Comparison of ENCODE assay signal across 8 mouse cellular contexts in genomic region chr19:16779786-16780185, GRCm38 (mm10). TPM values are rescaled to one million over a fixed set of nuclear protein-coding genes. Genes with fewer than 3 reads are reported as not detected.
DNase-seq lines count a peak whose midpoint lies in the region; ATAC-seq and TF ChIP-seq lines count a peak whose summit lies in the region.

No protein-coding gene starts in this region.

- H3K36me3 ChIP-seq in heart, embryonic 11.5 days (ENCODE audit: control insufficient read depth, insufficient read depth, low read length), result no peaks in the 10 kb centered on the region
- H3K36me3 ChIP-seq in C2C12 (ENCODE audit: control insufficient read depth, insufficient read depth), result no peaks in the 10 kb centered on the region
- no peaks in the 10 kb centered on the region for H3K36me3 ChIP-seq in forebrain, embryonic 13.5 days (ENCODE audit: poor library complexity, severe bottlenecking)
- H3K36me3 ChIP-seq in liver, embryonic 15.5 days (replicated peaks), result no peaks in the 10 kb centered on the region

- peak overlapping the region; percentile 77 for H3K9ac ChIP-seq in heart, embryonic 11.5 days (ENCODE audit: low read depth, low read length)
- H3K9ac ChIP-seq in forebrain, embryonic 13.5 days, result peak overlapping the region; percentile 70
- peak overlapping the region; percentile 83 for H3K9ac ChIP-seq in liver, embryonic 15.5 days

- H3K4me2 ChIP-seq in heart, embryonic 11.5 days, result peak overlapping the region; percentile 96
- H3K4me2 ChIP-seq in forebrain, embryonic 13.5 days, result peak overlapping the region; percentile 95
- peak overlapping the region; percentile 97 for H3K4me2 ChIP-seq in liver, embryonic 15.5 days

- no peak for ATAC-seq in heart, embryonic 11.5 days (replicated peaks; ENCODE audit: insufficient number of reproducible peaks, low FRiP score, low TSS enrichment)
- no peak for ATAC-seq in forebrain, embryonic 13.5 days
- ATAC-seq in liver, embryonic 15.5 days (ENCODE audit: insufficient read depth), result no peak

- H3K79me2 ChIP-seq in C2C12 (ENCODE audit: control insufficient read depth, insufficient read depth), result peaks cover 58% of the 10 kb centered on the region

- H3K4me3 ChIP-seq in heart, embryonic 11.5 days (ENCODE audit: low read depth, low read length), result peak overlapping the region; percentile 76
- H3K4me3 ChIP-seq in C2C12 (ENCODE audit: insufficient read depth, poor library complexity, severe bottlenecking), result peak overlapping the region; percentile 94
- peak overlapping the region; percentile 71 for H3K4me3 ChIP-seq in forebrain, embryonic 13.5 days
- H3K4me3 ChIP-seq in liver, embryonic 15.5 days (replicated peaks), result peak overlapping the region; percentile 85

- H3K4me1 ChIP-seq in heart, embryonic 11.5 days (ENCODE audit: control insufficient read depth, insufficient read depth, low read length), result no peaks in the 10 kb centered on the region
- H3K4me1 ChIP-seq in forebrain, embryonic 13.5 days, result peaks cover 10% of the 10 kb centered on the region
- H3K4me1 ChIP-seq in liver, embryonic 15.5 days (replicated peaks), result peaks cover 36% of the 10 kb centered on the region

- H3K9me3 ChIP-seq in heart, embryonic 11.5 days (replicated peaks; ENCODE audit: control insufficient read depth, low read length), result no peaks in the 10 kb centered on the region
- no peaks in the 10 kb centered on the region for H3K9me3 ChIP-seq in forebrain, embryonic 13.5 days (replicated peaks)
- no peaks in the 10 kb centered on the region for H3K9me3 ChIP-seq in liver, embryonic 15.5 days (replicated peaks)

- no peak for DNase-seq in heart, adult 11 months
- no peak for DNase-seq in cerebellum, postnatal 36 days
- DNase-seq in ovary, postnatal 14 days (ENCODE audit: low spot score), result no peak
- no peak for DNase-seq in gastrocnemius, adult 8-10 months (ENCODE audit: low spot score in 2 of 2)

- no peak overlapping the region for H3K27ac ChIP-seq in heart, embryonic 11.5 days (ENCODE audit: low read depth, low read length)
- H3K27ac ChIP-seq in forebrain, embryonic 13.5 days, result no peak overlapping the region
- H3K27ac ChIP-seq in liver, embryonic 15.5 days (replicated peaks), result peak overlapping the region; percentile 74

- peaks cover 5% of the 10 kb centered on the region for H3K27me3 ChIP-seq in heart, embryonic 11.5 days (ENCODE audit: control insufficient read depth, insufficient read depth, low read length)
- no peaks in the 10 kb centered on the region for H3K27me3 ChIP-seq in C2C12 (ENCODE audit: control insufficient read depth, insufficient read depth, insufficient read length)
- peaks cover 16% of the 10 kb centered on the region for H3K27me3 ChIP-seq in forebrain, embryonic 13.5 days
- H3K27me3 ChIP-seq in liver, embryonic 15.5 days, result 0 out of 2 replicates have a peak, but pooled peaks cover 4% of the 10 kb centered on the region

- peak overlapping the region; percentile 95 for H3ac ChIP-seq in C2C12 (ENCODE audit: control insufficient read depth, insufficient read length, low read depth)

- 18% methylated on average over 8 of the region's 8 CpGs for WGBS in heart, embryonic 11.5 days (ENCODE audit: insufficient replicate concordance)
- 21% methylated on average over 8 of the region's 8 CpGs for WGBS in forebrain, embryonic 13.5 days
- 6% methylated on average over 8 of the region's 8 CpGs for WGBS in liver, embryonic 15.5 days (ENCODE audit: insufficient replicate concordance)

- peaks cover 20% of the 10 kb centered on the region for H3K79me3 ChIP-seq in C2C12 (ENCODE audit: low read depth)

- no peak for TF ChIP-seq CTCF in C2C12 (IDR thresholded peaks at IDR 0.05; ENCODE audit: control insufficient read depth, insufficient read depth, insufficient read length)

TF ChIP-seq in C2C12, 6 proteins besides CTCF, POLR2A, EP300 and RAD21:
- TF ChIP-seq USF1 (IDR thresholded peaks at IDR 0.05; ENCODE audit: low read depth), result no peak
- no peak for TF ChIP-seq FOSL1 (IDR thresholded peaks at IDR 0.05; ENCODE audit: insufficient read depth, low read length, poor library complexity, severe bottlenecking)
- no peak for TF ChIP-seq MYOD1 (IDR thresholded peaks at IDR 0.05; ENCODE audit: control insufficient read depth, insufficient read length, low read depth)
- TF ChIP-seq MYOG (IDR thresholded peaks at IDR 0.05; ENCODE audit: control insufficient read depth, extremely low read depth, insufficient read length), result no peak
- no peak for TF ChIP-seq MAX (IDR thresholded peaks at IDR 0.05)
- no peak for TF ChIP-seq CEBPB (IDR thresholded peaks at IDR 0.05; ENCODE audit: low read depth)
TF ChIP-seq in C2C12: peak in this region for 0.

RNA-seq across cellular contexts. Expression of gene Vps13a, which starts 0.9 kb away (rescaled TPM):
- 8.7 and 12.1 TPM in 2 replicates for polyA plus RNA-seq in heart, embryonic 11.5 days (2014; fragmentation: Nextera tagmentation; extraction: Ambion mirVana)
- polyA plus RNA-seq in C2C12 (2012; fragmentation: generic; extraction: Trizol), result 3.0 TPM
- 7.9 and 10.0 TPM in 2 replicates for polyA plus RNA-seq in forebrain, embryonic 13.5 days (2015; fragmentation: Nextera tagmentation; extraction: Ambion mirVana)
- 6.1 and 6.3 TPM in 2 replicates for polyA plus RNA-seq in liver, embryonic 15.5 days (2015; fragmentation: Nextera tagmentation; extraction: Ambion mirVana)
- 10 to 100 TPM; 23.9 to 36.7 (median 27.1) TPM for total RNA-seq in gastrocnemius, adult 8-10 months (2022)
